Mouse (Mus musculus) urinary bladder, adult 2 months (tissue): ENCODE measurements around the gene Olfr120. TPM values are rescaled to one million over a fixed set of nuclear protein-coding genes. Genes with fewer than 3 reads are reported as not detected.
"Not testable (repeated sequence)": the region's sequence is repeated elsewhere in the genome, so short reads cannot be mapped to it uniquely, and the experiment has no call there.

Source experiments
- DNase-seq: peaks from one replicate; pipeline ENCODE4 v3.0.0; 2022; ENCODE audit warnings: low spot score
- polyA plus RNA-seq: library from polyadenylated mRNA; depleted of rRNA; stranded (reverse); fragments of >200 nt; gene quantifications from 2 replicates; pipeline ENCODE4 v1.2.3, GENCODE M21; 2012; rRNA removed

The Olfr120 gene
- polyA plus RNA-seq, result not detected in 2 replicates

DNA sequence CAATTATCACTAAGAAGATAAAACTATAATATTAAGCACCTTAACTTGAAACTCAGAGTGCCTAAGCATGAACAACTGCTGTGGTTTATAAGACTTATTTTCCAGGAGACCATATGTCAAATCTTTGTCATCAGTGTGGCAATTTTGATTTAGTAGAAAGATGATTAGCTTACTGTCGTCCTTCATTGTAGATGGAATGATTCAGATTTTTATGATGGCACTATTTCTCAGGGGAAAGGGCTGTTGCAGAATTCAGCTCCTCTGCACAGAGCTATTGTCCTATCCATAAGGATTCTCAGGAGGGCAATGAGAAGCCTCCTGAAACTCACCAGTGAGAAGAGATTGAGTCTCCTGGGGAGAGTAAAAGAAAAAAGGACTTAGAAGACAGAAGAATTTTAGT is at the start of gene Olfr120:
Gene Olfr120, plus strand, starts transcription at position 301 of the 400 bp plus-strand sequence.
- DNase-seq, result no peak

DNA sequence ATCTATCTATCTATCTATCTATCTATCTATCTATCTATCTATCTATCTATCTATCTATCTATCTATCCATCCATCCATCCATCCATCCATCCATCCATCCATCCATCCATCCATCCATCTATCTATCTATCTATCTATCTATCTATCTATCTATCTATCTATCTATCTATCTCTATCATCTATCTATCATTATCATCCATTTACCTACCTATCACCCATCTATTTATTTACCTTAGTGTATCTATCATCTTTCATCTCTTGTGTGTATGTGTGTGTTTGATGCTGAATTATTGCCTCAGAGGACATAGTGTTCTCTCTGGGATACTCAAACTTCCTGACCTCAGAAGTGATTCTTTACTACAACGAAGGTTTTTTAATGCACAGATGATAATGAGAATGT is 25.3 kb upstream of the Olfr120 start, which contains the start of gene Olfr119:
Gene Olfr119, plus strand, starts transcription at position 301 of the 400 bp plus-strand sequence.
- not testable (repeated sequence) for DNase-seq

DNA sequence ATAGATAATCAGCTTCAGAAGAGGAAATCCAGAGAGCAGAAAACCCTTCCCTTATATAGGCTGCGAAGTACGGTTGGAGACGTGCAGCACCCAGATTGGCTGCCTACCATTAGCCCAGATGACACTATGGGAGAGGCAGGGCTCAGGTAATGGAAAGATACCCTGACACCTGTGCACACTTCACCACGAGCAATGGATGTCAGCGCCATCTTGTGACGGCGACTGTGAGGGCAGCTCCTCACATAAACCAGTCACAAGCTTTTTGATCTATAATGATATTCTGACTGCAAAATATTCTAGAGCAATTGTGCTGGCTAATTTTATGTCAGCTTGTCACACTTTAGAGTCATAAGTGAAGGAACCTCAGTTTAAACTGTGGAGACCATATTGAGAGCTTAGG is 16.5 kb downstream of the Olfr120 start:
- no peak for DNase-seq

DNA sequence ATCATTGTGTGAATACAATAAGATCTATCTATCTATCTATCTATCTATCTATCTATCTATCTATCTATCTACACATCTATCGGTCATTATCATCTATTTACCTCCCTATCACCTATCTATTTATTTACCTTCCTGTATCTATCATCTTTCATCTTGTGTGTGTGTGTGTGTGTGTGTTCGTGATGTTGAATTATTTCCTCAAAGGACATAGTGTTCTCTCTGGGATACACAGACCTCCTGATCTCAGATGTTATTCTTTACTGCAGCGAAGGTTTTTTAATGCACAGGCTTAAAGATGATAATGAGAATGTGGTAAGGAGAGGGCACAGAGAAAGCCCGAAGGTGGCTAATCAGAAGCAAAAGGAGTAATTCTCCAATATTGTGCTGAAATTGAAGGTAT is 46.7 kb downstream of the Olfr120 start, which contains the start of gene Olfr122:
Gene Olfr122, plus strand, starts transcription at position 301 of the 400 bp plus-strand sequence.
- no peak for DNase-seq

Other genes with a start within 250 kb of the Olfr120 start
- 0.35 and 0.47 TPM in 2 replicates for gene H2-M2, start 238.3 kb upstream of the Olfr120 start, polyA plus RNA-seq
- gene Olfr110, start 229.3 kb upstream of the Olfr120 start, polyA plus RNA-seq, result not detected in 2 replicates
- 0.03 and 0.04 TPM in 2 replicates for gene Olfr111, start 213.8 kb upstream of the Olfr120 start, polyA plus RNA-seq
- not detected in 2 replicates for gene Olfr112, start 152.4 kb upstream of the Olfr120 start, polyA plus RNA-seq
- not detected in 2 replicates for gene Olfr113, start 144.1 kb upstream of the Olfr120 start, polyA plus RNA-seq
- not detected in 2 replicates for gene Olfr114, start 129.1 kb upstream of the Olfr120 start, polyA plus RNA-seq
- gene Olfr115, start 94.7 kb upstream of the Olfr120 start, polyA plus RNA-seq, result not detected in 2 replicates
- not detected in 2 replicates for gene Olfr116, start 94.6 kb upstream of the Olfr120 start, polyA plus RNA-seq
- not detected in 2 replicates for gene Olfr117, start 58.0 kb upstream of the Olfr120 start, polyA plus RNA-seq
- gene Olfr118, start 54.8 kb upstream of the Olfr120 start, polyA plus RNA-seq, result not detected in 2 replicates
- gene Olfr119, start 25.2 kb upstream of the Olfr120 start, polyA plus RNA-seq, result not detected in 2 replicates
- gene Olfr121, start 27.0 kb downstream of the Olfr120 start, polyA plus RNA-seq, result not detected in 2 replicates
- not detected in 2 replicates for gene Olfr122, start 46.8 kb downstream of the Olfr120 start, polyA plus RNA-seq
- not detected in 2 replicates for gene Olfr123, start 71.7 kb downstream of the Olfr120 start, polyA plus RNA-seq
- gene Olfr124, start 78.1 kb downstream of the Olfr120 start, polyA plus RNA-seq, result not detected in 2 replicates
- not detected in 2 replicates for gene Olfr125, start 111.1 kb downstream of the Olfr120 start, polyA plus RNA-seq
- gene Olfr126, start 125.7 kb downstream of the Olfr120 start, polyA plus RNA-seq, result not detected in 2 replicates
- not detected in 2 replicates for gene Olfr127, start 178.6 kb downstream of the Olfr120 start, polyA plus RNA-seq
- gene Olfr128, start 198.7 kb downstream of the Olfr120 start, polyA plus RNA-seq, result not detected in 2 replicates
- not detected in 2 replicates for gene Olfr761, start 231.3 kb downstream of the Olfr120 start, polyA plus RNA-seq